Mouse (Mus musculus) gastrocnemius, postnatal 36 days (tissue): Measurements from ENCODE around the gene Psmd12. TPM values are rescaled to one million over a fixed set of nuclear protein-coding genes. Genes with fewer than 3 reads are reported as not detected.

ENCODE experiments used
- DNase-seq, 2 experiments: peaks; one replicate each; pipeline ENCODE4 v3.0.0; 2022
- intact Hi-C: fragments of 180-260 bp; cut with DNase I; formaldehyde crosslinking; loops from one replicate; pipeline ENCODE4 v1.15.1; 2025
- total RNA-seq, 2 experiments: library from RNA; stranded (reverse); gene quantifications; 2 replicates each; pipeline ENCODE4 v1.2.3; 2021

Gene Psmd12
- total RNA-seq, 2 experiments from 2014 or later = 97.9 to 101 TPM

GRCm38 (mm10) chr11:107458986-107459385 is 20.3 kb upstream of the Psmd12 start:
- DNase-seq = no peak
- intact Hi-C loops = no loop called here

GRCm38 (mm10) chr11:107459828-107460227 is 19.5 kb upstream of the Psmd12 start:
- intact Hi-C loops = no loop called here
- no peak for DNase-seq

DNA sequence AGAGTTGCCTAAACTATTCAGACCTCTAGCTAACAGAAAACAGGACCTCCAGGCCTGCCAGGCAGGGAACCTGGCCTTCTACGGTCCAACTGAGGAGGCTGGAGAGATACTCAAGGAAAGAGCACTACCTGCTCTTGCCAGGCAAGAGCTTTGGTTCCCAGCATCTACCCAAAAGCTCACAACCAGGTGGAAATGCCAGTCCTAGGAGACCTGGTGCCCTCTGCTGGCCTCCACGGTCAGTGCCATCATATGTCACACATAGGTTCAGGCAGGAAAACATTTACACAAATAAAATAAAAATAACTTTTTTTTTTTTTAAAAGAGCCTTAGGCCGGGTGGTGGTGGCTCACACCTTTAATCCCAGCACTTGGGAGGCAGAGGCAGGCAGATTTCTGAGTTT is 16.8 kb upstream of the Psmd12 start:
- intact Hi-C loops = no loop called here
- DNase-seq = no peak

- intact Hi-C loops = no loop called here
- DNase-seq = no peak
These were observed 16.0 kb upstream of the Psmd12 start for GRCm38 (mm10) chr11:107463251-107463681.

- intact Hi-C loops = no loop called here
- DNase-seq = no peak
These were observed 15.1 kb upstream of the Psmd12 start for GRCm38 (mm10) chr11:107464141-107464540.

DNA sequence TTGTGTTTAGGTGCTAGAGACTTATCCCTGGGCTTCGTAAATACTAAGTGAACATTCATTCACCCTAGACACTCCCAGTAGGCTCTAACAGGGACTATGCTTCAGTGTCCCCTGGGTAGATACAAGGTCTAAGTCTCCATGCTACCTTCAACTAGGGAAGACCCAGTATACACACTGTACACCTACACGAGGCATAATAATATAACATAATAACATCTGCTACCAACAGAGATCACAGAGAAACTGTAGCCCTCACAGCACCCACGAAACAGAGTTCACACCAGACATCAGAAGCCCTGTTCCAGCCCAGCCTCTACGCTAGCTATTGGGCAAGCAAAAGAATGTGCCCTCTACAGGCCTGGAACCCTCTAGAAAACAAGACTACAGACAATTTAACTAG is 14.2 kb upstream of the Psmd12 start:
- intact Hi-C loops = loop anchor here (5.0 kb wide), 1 partner anchor 133 kb away; no protein-coding TSS in a partner anchor
- DNase-seq = no peak

GRCm38 (mm10) chr11:107465969-107466368 is 13.3 kb upstream of the Psmd12 start:
- no peak for DNase-seq
- intact Hi-C loops = loop anchor here (5.0 kb wide), 1 partner anchor 134 kb away; no protein-coding TSS in a partner anchor

- intact Hi-C loops = loop anchor here (5.0 kb wide), 1 partner anchor 134 kb away; no protein-coding TSS in a partner anchor
- DNase-seq = no peak
These were observed 12.5 kb upstream of the Psmd12 start for GRCm38 (mm10) chr11:107466611-107467391.

DNA sequence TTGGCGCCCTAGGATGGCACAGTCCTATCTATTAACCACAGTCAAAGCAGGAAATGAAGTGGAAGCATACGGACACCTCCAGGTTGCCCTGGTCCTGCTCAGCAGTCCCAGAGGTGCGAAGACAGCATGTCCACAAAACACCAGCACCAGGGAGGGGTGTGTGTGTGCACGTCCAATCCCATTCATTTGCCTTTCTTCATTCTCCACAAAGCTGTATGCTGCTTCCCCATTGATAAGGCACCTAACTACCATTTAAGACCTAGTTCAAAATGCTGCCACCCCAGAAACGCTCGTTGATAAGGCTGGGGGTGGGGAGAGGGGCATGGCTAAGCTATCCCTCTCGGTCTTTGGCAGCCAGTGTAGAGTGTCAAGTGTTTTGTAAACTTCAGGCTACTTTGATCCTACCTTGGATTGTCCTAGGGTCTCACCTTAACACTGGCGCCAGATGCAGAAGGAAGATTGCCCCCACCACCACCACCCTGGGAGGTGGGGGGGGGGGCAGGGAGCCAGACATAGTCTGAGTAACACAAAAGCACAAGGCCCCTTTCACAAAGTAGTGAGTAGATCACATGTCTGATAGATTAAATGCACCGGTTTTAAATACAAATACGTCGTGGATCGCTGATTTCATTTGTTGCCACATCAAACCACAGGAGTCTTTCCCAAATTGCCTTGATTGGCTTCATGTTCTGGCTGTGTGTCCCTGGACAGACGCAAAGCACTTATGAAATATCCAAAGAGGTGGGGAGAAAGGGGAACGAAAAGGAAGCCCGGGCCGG is 10.8 kb upstream of the Psmd12 start:
- intact Hi-C loops = loop anchor here (1.0 to 5.0 kb wide), 2 partner anchors 75 to 136 kb away; no protein-coding TSS in a partner anchor
- DNase-seq = no peak

GRCm38 (mm10) chr11:107469031-107469522 is 10.2 kb upstream of the Psmd12 start:
- intact Hi-C loops = loop anchor here (1.0 to 5.0 kb wide), 2 partner anchors 76 to 137 kb away; no protein-coding TSS in a partner anchor
- peak; percentile 65 to 78 for DNase-seq

DNA sequence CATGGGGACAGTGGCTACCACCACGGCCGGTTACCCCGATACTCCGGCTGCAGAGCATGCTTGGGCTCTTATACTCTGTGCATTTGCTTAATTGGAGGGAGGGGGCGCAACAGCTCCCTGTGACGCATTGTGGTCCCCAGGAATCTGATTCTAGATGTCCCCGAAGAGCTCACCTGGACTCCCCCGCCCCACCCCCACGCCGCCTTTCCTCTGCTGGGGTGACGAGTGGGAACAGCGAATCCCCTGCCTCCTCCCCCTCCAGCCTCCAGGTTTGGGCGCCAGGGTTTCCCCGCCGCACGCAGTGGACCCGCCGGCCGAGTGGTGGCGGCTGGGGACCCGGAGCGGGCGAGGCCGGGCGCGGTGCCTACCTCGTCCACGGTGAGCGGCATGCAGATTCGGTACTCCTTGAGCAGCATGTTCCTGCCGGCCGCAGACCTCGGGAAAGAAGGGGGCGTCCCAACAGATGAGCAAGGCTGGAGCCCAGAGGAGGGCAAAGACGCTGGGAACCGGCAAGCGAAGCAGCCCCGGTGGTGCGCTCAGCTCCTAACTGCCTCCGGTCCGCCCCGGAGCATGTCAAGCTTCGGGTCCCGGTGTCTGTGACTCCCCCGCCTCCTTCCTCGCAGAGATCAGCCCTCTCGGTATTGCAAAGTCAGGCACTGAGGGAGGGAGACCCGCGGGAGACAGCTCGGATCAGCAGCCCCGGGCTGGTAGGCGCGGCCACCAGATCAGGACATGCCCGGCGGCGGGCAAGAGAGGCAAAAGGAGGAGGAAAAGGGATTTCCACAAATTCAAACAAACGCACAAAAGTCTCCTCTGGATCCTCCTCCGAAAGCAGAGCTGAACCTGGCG is 9.5 kb upstream of the Psmd12 start:
- intact Hi-C loops = loop anchor here (1.0 to 5.0 kb wide), 4 partner anchors 76 to 257 kb away; no protein-coding TSS in a partner anchor
- peak; percentile 51 to 64 for DNase-seq

DNA sequence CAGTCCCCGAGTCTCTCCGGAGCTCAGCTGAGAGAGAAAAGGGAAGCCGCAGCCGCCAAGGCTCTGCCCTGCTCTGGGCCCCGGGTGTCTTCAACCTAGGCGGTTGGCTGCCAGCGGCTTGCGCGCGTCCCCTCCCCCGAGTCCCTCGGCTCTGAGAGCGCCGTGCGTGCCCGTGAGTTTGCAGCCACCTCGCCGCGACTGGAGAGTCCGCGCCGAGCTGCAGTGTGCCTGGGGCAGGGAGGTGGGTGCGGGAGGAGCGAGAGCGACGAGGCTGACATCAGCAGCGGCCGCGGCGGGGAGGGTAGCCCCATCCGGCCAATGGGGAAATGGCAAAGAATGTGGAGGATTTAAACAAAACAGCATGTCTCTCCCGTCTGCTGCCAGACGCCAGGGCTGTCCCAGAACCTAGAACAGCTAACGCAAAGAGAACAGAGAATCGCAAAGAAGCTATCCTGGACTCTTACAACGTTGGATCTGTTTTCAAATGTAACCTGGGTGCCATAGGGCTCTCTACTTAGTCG is 8.7 kb upstream of the Psmd12 start, which contains the start of gene Pitpnc1:
TSS of gene Pitpnc1 (minus strand) at position 179 of the 521 bp plus-strand sequence.
- intact Hi-C loops = loop anchor here (2.0 to 5.0 kb wide), 2 partner anchors 196 to 258 kb away; no protein-coding TSS in a partner anchor

GRCm38 (mm10) chr11:107471071-107471720 is 8.1 kb upstream of the Psmd12 start:
- no peak for DNase-seq
- intact Hi-C loops = loop anchor here (2.0 to 5.0 kb wide), 2 partner anchors 196 to 259 kb away; no protein-coding TSS in a partner anchor

More for the DNA sequence above, 8.7 kb upstream of the Psmd12 start, which contains the start of gene Pitpnc1:
- DNase-seq = peak; percentile 76 to 77

DNA sequence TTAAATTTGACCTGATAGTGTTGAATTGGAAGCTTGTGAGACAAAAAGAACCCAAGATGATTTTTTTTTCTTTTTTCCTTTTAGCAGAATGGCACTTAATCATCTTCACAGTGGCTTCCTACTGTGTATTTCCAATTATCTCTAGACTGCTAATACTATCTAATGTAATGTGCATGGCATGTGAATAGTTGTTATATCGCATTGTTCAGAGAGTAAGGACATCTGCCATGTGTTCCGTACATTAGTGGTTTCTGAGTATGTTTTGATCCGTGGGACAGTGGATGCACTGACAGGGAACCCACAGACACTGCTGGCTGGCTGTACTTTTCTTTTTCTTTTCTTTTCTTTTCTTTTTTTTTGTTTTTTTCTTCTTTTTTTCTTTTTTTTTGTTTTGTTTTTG is 7.0 kb upstream of the Psmd12 start:
- no peak for DNase-seq
- intact Hi-C loops = loop anchor here (5.0 kb wide), 1 partner anchor 260 kb away; no protein-coding TSS in a partner anchor

DNA sequence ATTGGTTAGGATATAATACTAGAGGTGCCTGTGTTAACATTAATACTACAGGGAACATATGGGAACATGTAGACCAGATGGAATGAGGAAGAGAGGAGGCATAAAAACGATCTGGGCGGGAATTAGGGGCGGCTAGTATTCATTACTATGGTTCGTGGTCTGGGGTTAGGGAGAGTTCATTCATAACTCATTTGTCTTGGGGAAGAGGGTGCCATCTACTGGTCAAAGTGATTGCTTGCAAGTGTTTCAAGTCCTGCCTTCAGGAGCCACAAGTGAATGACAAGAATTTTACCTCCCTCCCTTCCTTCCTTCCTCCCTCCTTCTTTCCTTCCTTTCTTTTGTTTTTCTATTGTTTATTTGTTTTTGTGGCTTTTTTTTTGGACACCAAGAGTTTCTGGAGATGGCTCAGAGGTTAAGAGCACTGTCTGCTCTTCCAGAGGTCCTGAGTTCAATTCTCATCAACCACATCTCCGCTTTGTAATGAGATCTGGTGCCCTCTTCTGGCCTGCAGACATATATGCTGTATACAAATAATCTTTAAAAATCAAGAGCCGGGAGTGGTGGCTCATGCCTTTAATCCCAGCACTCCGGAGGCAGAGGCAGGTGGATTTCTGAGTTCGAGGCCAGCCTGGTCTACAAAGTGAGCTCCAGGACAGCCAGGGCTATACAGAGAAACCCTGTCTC is 6.0 kb upstream of the Psmd12 start:
- intact Hi-C loops = loop anchor here (5.0 kb wide), 1 partner anchor 261 kb away; no protein-coding TSS in a partner anchor

GRCm38 (mm10) chr11:107479862-107480203 is 549 bp downstream of the Psmd12 start:
- intact Hi-C loops = no loop called here
- no peak for DNase-seq

More for the DNA sequence above, 6.0 kb upstream of the Psmd12 start:
- no peak for DNase-seq

- no peak for DNase-seq
- intact Hi-C loops = no loop called here
These were observed 5.1 kb downstream of the Psmd12 start for GRCm38 (mm10) chr11:107484341-107484740.

- no peak for DNase-seq
- intact Hi-C loops = no loop called here
These were observed 23.5 kb downstream of the Psmd12 start for GRCm38 (mm10) chr11:107502801-107503200.
